Mouse (Mus musculus): ENCODE data around the gene Gm13694. TPM values are rescaled to one million over a fixed set of nuclear protein-coding genes. Genes with fewer than 3 reads are reported as not detected.
"Not testable (repeated sequence)": the region's sequence is repeated elsewhere in the genome, so short reads cannot be mapped to it uniquely, and the experiment has no call there.

Gm13694 gene
- polyA plus RNA-seq, 1 experiment, result not detected

DNA sequence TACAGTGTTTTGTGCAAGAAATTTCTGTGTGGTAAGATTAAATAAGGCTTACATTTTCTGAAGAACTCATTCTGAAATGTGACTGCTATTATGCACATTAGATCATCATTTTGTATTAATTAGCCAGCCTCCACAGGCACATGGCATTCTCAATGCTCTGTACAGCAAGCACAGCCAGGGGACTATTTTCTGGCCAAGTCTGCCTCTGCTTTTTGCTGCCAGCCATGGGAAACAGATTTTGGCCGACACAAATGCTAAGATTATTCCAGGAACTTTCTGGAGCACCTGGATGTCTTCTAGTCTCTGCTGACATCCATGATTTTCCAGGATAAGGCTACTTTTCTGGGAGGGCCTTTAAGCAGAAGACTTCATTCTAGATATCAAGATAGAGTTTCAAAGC, 30.2 kb downstream of the Gm13694 start:
- TF ChIP-seq POLR2A (IDR thresholded peaks at IDR 0.05; ENCODE audit: extremely low read depth, insufficient read depth, low read length) (no peak), CTCF (IDR thresholded peaks at IDR 0.05; ENCODE audit: extremely low read depth, insufficient read depth, low read length) (no peak)
- no peak overlapping the region for H3K27ac ChIP-seq (ENCODE audit: insufficient read depth, low read length)
- H3K4me1 ChIP-seq (ENCODE audit: control insufficient read depth, insufficient read depth, low read length), result peaks cover 2% of the 10 kb centered on the region
- H3K4me3 ChIP-seq (ENCODE audit: insufficient read depth, low read length), result no peak overlapping the region

DNA sequence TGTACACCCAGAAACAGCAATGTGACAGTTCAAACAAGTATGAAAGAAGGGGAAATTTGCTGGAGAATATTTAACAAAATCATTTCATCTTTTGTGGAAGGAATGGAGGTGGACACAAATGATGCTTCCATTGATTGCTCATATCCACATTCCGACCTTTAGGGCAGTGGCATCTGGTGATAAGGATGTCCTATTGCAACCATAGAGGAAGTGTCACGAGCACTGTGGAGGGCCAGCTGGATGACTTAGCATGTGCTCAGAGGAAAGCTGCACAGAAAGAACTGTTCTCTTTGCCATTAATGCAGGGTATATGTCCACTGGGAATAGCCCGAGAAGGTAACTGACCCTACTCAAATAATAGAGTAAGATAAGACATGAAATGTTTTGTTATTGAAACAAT, 31.1 kb downstream of the Gm13694 start:
- H3K27ac ChIP-seq (ENCODE audit: insufficient read depth, low read length), result no peak overlapping the region
- TF ChIP-seq POLR2A (IDR thresholded peaks at IDR 0.05; ENCODE audit: extremely low read depth, insufficient read depth, low read length), result no peak
- TF ChIP-seq CTCF (IDR thresholded peaks at IDR 0.05; ENCODE audit: extremely low read depth, insufficient read depth, low read length), result no peak
- no peak overlapping the region for H3K4me3 ChIP-seq (ENCODE audit: insufficient read depth, low read length)
- H3K4me1 ChIP-seq (ENCODE audit: control insufficient read depth, insufficient read depth, low read length), result peaks cover 2% of the 10 kb centered on the region

DNA sequence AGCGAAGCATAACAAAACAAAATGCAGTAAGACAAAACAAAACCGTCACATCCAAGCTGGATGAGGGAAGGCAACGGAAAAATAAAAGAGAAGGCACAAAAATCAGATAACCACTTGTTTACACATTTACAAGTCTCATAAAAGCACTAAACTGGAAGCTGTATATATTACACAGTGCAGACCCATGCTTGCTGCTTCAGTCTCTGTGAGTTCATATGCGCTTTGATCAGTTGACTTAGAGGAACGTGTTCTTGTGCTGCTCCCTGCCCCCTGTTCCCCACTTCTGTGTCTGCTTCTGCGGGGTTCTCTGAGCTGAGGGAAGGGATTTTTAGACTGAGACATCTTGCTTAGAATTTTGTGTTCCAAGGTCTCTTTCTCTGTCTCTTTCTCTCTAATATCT, 35.8 kb downstream of the Gm13694 start:
- TF ChIP-seq POLR2A (IDR thresholded peaks at IDR 0.05; ENCODE audit: extremely low read depth, insufficient read depth, low read length), result no peak
- TF ChIP-seq CTCF (IDR thresholded peaks at IDR 0.05; ENCODE audit: extremely low read depth, insufficient read depth, low read length), result no peak
- no peak overlapping the region for H3K27ac ChIP-seq (ENCODE audit: insufficient read depth, low read length)
- H3K4me1 ChIP-seq (ENCODE audit: control insufficient read depth, insufficient read depth, low read length), result no peaks in the 10 kb centered on the region
- H3K4me3 ChIP-seq (ENCODE audit: insufficient read depth, low read length), result no peak overlapping the region

DNA sequence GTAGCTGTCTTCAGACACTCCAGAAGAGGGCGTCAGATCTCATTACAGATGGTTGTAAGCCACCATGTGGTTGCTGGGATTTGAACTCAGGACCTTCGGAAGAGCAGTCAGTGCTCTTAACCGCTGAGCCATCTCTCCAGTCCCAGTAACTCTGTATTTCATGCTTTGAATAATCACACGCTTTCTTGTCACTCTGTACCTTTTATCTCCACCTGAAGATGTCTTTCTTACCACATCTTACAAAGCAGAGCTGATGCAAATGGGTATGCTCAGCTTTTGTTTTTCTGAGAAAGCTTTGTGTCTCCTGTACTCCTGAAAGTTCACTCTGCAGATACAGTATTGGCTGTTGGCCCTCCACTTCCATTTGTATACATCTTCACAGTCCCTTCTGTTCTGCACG, 37.6 kb downstream of the Gm13694 start:
- H3K4me1 ChIP-seq (ENCODE audit: control insufficient read depth, insufficient read depth, low read length); H3K27ac ChIP-seq (ENCODE audit: insufficient read depth, low read length); H3K4me3 ChIP-seq (ENCODE audit: insufficient read depth, low read length): not testable (repeated sequence)

DNA sequence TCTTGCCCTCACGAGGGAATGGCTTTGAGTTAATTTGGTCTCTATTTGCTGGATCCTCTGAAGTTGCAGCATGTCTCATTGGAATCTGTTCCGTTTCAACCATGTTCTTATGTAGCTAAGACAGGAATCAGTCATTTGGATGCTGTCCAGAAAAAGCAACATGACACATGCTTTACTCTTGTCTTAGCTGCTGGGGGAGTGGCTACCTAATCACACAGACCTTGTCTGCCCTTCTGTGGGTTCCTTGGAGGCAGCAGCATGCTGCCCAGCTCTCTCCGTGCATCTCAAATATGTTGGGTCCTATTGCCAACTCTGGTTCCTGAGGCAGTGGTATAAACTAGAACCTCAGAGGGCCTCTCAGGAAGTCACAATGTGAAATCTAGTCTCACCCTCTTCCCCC, 39.6 kb downstream of the Gm13694 start:
- H3K4me3 ChIP-seq (ENCODE audit: insufficient read depth, low read length), result no peak overlapping the region
- H3K27ac ChIP-seq (ENCODE audit: insufficient read depth, low read length), result no peak overlapping the region
- peaks cover 2% of the 10 kb centered on the region; the same call in 1 of the 2 replicates for H3K4me1 ChIP-seq (ENCODE audit: control insufficient read depth, insufficient read depth, low read length)
- no peak for TF ChIP-seq POLR2A (IDR thresholded peaks at IDR 0.05; ENCODE audit: extremely low read depth, insufficient read depth, low read length)
- no peak for TF ChIP-seq CTCF (IDR thresholded peaks at IDR 0.05; ENCODE audit: extremely low read depth, insufficient read depth, low read length)

DNA sequence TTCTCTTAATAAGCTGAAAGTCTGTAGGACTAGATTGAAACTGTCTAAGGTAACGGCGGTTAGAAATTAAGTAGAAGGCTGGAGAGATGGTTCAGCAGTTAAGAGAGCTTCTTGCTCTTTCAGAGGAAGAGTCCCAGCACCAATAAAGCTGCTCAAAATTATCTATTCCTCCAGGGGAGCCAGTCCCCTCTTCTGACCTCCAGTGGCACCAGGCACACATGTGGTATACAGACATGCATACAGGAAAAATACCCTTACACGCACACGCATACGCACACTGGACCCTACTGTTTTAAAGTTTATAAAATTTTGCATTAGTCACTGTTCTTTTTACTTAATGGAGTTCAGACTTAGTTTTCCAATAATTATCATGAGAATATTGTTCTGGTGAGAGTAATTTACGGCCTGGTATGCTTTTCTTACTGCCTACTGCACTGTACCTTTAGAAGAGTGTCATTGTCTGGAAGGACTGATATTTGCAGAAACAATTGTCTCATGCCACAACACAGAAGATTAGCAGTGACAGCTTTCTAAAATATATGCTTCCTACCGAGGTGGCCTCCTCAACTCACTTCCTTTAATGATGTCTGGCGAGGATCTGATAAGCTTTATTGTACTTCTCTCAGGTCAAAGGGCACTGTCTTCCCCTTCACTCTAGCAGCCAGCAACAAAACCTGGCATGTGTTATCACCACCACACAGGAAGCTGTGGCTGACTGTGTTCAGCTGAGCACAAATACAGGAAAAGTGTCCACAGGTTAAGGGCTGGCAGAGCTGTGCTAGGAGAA, 41.0 kb downstream of the Gm13694 start:
- Histone ChIP-seq H3K27ac (ENCODE audit: insufficient read depth, low read length) (no peak overlapping the region), H3K4me3 (ENCODE audit: insufficient read depth, low read length) (no peak overlapping the region), H3K4me1 (ENCODE audit: control insufficient read depth, insufficient read depth, low read length) (peaks cover 4% of the 10 kb centered on the region; the same call in 1 of the 2 replicates)
- no peak for TF ChIP-seq POLR2A (IDR thresholded peaks at IDR 0.05; ENCODE audit: extremely low read depth, insufficient read depth, low read length)
- no peak for TF ChIP-seq CTCF (IDR thresholded peaks at IDR 0.05; ENCODE audit: extremely low read depth, insufficient read depth, low read length)

DNA sequence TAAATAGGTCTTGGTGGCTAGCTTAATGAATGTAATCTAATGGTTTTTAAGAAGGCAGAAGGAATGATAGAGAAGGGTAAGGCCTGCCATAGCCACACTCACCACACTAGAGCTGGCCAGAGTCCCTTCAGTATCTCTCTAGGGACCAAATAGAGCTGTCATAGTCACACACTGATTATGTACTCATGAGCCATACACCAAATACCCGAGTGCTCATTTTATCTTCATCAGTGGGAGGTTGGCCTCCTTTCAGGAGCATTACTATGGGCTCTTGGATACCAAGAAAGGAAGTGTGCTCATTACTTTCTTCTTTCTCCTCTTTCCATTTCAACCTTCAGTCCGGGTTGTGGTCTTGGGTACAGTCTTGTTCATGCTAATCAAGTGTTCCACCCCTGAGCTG, 43.2 kb downstream of the Gm13694 start:
- no peak for TF ChIP-seq POLR2A (IDR thresholded peaks at IDR 0.05; ENCODE audit: extremely low read depth, insufficient read depth, low read length)
- no peak for TF ChIP-seq CTCF (IDR thresholded peaks at IDR 0.05; ENCODE audit: extremely low read depth, insufficient read depth, low read length)
- Histone ChIP-seq H3K27ac (ENCODE audit: insufficient read depth, low read length) (no peak overlapping the region), H3K4me3 (ENCODE audit: insufficient read depth, low read length) (no peak overlapping the region), H3K4me1 (ENCODE audit: control insufficient read depth, insufficient read depth, low read length) (peaks cover 4% of the 10 kb centered on the region; the same call in 1 of the 2 replicates)

DNA sequence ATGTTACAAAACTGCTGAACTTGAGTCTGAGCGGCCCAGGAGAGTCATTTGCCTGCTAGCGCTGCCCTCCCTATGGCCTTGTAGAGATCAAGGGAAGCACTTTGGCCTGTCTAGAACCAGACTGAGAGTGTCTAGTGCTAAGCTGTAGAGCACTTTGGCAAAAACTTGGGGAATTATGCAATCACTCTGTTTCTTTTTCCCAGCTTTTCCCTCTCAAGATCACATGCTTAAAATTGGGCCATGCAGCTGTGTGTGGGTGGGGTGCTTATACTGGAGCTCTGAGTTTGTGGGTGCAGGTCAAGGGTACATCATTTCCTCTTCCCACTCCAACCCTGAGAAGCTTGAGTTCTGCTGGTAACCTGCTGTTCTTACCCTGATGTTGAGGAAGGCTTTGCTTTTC, 44.2 kb downstream of the Gm13694 start:
- no peak for TF ChIP-seq CTCF (IDR thresholded peaks at IDR 0.05; ENCODE audit: extremely low read depth, insufficient read depth, low read length)
- TF ChIP-seq POLR2A (IDR thresholded peaks at IDR 0.05; ENCODE audit: extremely low read depth, insufficient read depth, low read length), result no peak
- no peak overlapping the region for H3K27ac ChIP-seq (ENCODE audit: insufficient read depth, low read length)
- peaks cover 4% of the 10 kb centered on the region; the same call in 1 of the 2 replicates for H3K4me1 ChIP-seq (ENCODE audit: control insufficient read depth, insufficient read depth, low read length)
- no peak overlapping the region for H3K4me3 ChIP-seq (ENCODE audit: insufficient read depth, low read length)

DNA sequence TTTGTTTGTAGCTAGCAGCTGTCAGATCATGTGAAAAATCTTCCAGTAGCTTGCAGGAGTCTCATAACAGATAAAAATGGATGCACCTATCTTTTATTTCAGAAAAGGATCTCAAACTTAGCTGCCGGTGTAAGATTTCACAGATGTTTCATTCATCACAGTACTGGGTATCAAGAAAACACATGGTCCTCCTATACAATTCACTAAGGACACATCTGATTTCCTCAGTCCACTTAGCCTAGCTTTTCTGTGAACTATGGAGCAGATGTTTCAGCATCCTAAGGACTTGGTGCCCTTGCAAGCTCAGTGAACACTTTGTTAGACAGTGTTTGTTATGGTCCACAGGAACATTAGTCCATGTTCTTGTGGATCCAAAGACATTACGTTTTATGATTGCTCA, 44.6 kb downstream of the Gm13694 start:
- Histone ChIP-seq H3K27ac (ENCODE audit: insufficient read depth, low read length) (no peak overlapping the region), H3K4me1 (ENCODE audit: control insufficient read depth, insufficient read depth, low read length) (peaks cover 4% of the 10 kb centered on the region; the same call in 1 of the 2 replicates), H3K4me3 (ENCODE audit: insufficient read depth, low read length) (no peak overlapping the region)
- TF ChIP-seq POLR2A (IDR thresholded peaks at IDR 0.05; ENCODE audit: extremely low read depth, insufficient read depth, low read length), result no peak
- TF ChIP-seq CTCF (IDR thresholded peaks at IDR 0.05; ENCODE audit: extremely low read depth, insufficient read depth, low read length), result no peak

DNA sequence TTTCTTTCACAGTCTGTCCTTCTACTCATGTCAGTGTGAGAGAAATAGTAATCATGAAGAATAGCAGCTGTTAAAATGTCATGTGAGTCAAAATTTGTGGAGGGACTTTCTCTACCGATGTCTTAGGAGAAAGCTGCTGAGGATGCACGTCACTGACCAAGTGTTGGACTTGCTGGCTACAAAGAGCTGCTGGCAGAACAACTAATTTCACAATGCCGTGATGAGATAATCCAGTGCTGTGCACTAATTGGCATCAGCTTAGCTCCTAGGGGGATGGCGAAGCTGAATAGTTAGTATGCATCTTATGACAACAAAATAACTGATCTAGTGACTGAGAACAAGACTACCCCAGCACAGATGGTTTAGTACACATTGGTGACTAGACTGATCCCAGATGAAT, 46.5 kb downstream of the Gm13694 start:
- TF ChIP-seq CTCF (IDR thresholded peaks at IDR 0.05; ENCODE audit: extremely low read depth, insufficient read depth, low read length), result no peak
- no peak for TF ChIP-seq POLR2A (IDR thresholded peaks at IDR 0.05; ENCODE audit: extremely low read depth, insufficient read depth, low read length)
- H3K4me1 ChIP-seq (ENCODE audit: control insufficient read depth, insufficient read depth, low read length), result peaks cover 4% of the 10 kb centered on the region; the same call in 1 of the 2 replicates

More for the DNA sequence above, 46.5 kb downstream of the Gm13694 start:
- Histone ChIP-seq H3K27ac (ENCODE audit: insufficient read depth, low read length) (no peak overlapping the region), H3K4me3 (ENCODE audit: insufficient read depth, low read length) (no peak overlapping the region)

Other genes starting within 250 kb of the Gm13694 start
- 123 and 131 TPM in 2 replicates for gene Fam171b, start 166.3 kb upstream of the Gm13694 start, polyA plus RNA-seq (2012; rRNA removed)
- not detected in 2 replicates for gene Zswim2, start 37.7 kb upstream of the Gm13694 start, polyA plus RNA-seq (2012; rRNA removed)
- not detected in 2 replicates for gene Gm13698, start 23.2 kb upstream of the Gm13694 start, polyA plus RNA-seq (2012; rRNA removed)
- not detected in 2 replicates for gene Gm13693, start 17.4 kb upstream of the Gm13694 start, polyA plus RNA-seq (2012; rRNA removed)
- not detected in 2 replicates for gene Gm13695, start 11.6 kb upstream of the Gm13694 start, polyA plus RNA-seq (2012; rRNA removed)
- gene Gm13696, start 5.8 kb upstream of the Gm13694 start, polyA plus RNA-seq (2012; rRNA removed), result not detected in 2 replicates
- not detected in 2 replicates for gene Gm13697, start 5.8 kb downstream of the Gm13694 start, polyA plus RNA-seq (2012; rRNA removed)
- not detected in 2 replicates for gene Gm13691, start 11.6 kb downstream of the Gm13694 start, polyA plus RNA-seq (2012; rRNA removed)

All from cortical plate, adult 2 months (tissue).